Mouse (Mus musculus) layer of hippocampus, adult 11-12 months (tissue): ENCODE data around the gene Gm43517.

Experiments
- DNase-seq: peaks from one replicate; pipeline ENCODE4 v3.0.0; 2022; ENCODE audit warnings: low spot score

Gene Gm43517

DNA sequence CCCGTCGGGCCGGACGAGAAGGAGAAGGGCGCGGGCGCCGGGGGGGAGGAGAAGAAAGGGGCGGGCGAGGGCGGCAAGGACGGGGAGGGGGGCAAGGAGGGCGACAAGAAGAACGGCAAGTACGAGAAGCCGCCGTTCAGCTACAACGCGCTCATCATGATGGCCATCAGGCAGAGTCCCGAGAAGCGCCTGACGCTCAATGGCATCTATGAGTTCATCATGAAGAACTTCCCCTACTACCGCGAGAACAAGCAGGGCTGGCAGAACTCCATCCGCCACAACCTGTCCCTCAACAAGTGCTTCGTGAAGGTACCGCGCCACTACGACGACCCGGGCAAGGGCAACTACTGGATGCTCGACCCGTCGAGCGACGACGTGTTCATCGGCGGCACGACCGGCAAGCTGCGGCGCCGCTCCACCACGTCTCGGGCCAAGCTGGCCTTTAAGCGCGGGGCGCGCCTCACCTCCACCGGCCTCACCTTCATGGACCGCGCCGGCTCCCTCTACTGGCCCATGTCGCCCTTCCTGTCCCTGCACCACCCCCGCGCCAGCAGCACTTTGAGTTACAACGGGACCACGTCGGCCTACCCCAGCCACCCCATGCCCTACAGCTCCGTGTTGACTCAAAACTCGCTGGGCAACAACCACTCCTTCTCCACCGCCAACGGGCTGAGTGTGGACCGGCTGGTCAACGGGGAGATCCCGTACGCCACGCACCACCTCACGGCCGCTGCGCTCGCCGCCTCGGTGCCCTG, at the start of gene Gm43517:
TSS of gene Gm43517 (plus strand) at position 299 of the 755 bp plus-strand sequence.
- peak; percentile 48 for DNase-seq

DNA sequence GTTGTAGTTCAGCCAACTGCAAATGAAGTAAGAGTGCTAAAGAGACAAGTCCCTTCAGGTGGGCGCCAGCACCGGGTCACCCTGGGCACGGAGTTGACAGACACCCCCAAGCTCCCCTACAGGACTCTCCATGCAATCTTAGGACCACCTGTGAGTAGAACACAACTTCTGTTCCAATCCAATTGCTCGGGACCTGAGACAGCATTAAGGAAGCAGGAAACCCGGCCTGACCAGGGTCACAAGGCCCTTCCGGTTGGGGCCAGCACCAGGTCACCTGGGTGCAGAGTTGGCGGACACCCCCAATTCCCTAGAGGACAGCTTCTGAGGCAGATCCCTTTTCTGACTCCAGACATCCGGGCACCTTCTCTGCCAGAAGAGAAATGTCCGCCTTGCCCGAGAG, 35.3 kb upstream of the Gm43517 start:
- DNase-seq: no peak

DNA sequence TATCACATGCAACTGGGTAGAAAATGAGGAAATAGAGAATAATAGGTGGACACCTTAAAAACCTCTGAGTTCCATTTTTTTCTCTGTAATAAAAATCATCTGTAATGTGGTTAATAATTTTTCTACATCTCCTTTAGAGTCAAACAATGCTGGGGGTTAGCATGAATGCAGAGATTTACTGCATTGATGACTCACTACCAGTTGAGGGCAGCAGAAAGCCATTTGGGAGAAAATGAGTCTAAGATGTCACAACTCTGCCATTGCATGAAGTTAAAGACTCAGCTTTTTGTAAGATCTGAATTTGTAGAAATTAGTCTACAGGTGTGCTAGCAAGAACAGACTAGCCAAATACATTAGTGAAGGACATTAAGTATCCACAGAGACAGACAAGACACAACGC, 16.0 kb upstream of the Gm43517 start:
- no peak for DNase-seq

DNA sequence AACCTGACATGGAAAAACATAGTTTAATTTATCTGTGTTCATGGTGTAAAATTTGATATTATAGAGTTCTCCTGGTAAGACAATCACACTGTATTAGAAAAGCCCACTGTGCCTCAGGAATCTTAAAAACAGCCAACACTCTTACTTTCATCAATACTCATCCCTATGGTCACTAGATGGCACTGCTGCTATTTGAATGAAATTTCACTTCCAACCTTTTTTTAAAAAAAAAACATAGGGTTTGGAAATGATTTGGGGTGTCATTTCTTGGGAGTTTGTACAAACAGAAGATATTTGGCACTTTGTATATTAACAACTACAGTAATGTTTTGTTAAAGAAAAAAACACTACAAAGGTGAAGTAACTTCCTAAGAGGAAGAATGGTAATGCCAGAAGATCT, 12.8 kb upstream of the Gm43517 start:
- DNase-seq: peak; percentile 58

DNA sequence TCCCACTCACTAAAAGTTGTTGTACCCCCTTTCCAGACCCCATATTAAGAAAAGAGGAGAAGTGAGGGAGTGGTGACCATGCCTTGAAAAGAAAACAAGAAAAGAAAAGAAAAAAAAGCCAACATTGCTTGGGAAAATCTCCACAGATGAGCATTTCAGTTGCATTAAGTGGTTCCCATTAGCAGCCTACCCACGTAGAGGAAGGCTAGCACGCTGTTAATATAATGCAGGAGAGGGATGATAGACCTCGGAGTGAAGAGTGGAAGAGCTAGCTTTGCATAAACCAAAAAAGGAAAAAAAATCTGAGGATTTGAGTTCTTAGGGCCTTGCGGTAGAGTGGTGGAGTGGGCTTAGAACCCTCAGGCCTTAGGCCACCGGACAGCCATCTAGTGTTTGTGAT, 11.8 kb upstream of the Gm43517 start:
- DNase-seq: no peak

DNA sequence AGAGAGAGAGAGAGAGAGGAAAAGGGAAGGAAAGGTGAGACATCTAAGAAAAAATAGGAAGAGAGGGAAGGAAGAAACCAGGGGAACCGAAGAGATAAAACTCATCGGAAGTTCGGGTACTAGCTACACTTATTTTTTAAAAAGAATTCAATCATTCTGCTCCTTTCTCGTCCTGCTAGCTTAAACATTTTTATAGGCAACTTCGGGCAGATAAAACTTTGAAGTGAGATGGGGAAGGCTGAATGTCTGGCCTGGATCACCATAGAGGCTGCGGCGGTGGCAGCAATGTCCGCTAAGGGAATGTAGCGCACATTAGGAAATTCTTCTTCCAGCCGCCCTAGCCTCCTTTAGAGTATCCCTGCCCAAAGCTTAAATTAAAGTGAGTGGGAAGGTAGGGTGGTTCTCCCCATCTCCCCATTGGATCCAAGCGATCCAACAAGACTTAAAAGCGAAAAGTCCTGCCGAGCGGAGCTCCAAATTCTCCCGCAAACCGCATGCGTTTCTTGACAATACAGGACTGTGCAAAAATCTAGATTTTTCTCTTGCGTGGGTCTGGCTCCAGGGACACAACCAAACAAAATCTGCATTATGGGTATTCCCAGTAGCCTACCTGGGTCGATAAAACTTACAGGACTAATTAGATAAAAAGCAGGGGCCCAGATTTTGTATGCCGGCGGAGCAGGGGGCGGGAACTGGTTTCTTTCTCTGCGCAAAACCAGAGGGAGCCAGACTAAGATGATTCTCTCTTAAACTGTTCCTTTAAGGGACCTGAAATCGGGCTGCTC, 11.0 kb upstream of the Gm43517 start:
- DNase-seq: no peak

DNA sequence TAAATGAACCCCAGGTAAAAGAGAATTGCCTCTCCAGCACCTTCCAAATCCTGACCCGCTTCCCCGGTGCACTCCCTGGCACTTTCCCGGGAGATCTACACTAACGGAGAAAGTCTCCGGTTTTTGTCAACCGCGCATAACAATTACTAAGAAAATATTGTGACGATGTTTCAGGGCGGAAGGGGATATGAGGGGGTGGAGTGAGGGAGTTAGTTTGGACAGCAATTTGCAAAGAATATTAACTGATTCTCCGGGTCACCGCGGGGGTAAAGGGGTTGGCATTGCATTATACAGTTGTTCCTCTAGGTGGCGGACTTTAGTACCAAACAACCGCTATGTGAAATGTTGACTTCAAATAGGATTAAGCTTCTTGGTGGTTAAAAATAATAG, 10.4 kb upstream of the Gm43517 start:
- DNase-seq: peak; percentile 66

DNA sequence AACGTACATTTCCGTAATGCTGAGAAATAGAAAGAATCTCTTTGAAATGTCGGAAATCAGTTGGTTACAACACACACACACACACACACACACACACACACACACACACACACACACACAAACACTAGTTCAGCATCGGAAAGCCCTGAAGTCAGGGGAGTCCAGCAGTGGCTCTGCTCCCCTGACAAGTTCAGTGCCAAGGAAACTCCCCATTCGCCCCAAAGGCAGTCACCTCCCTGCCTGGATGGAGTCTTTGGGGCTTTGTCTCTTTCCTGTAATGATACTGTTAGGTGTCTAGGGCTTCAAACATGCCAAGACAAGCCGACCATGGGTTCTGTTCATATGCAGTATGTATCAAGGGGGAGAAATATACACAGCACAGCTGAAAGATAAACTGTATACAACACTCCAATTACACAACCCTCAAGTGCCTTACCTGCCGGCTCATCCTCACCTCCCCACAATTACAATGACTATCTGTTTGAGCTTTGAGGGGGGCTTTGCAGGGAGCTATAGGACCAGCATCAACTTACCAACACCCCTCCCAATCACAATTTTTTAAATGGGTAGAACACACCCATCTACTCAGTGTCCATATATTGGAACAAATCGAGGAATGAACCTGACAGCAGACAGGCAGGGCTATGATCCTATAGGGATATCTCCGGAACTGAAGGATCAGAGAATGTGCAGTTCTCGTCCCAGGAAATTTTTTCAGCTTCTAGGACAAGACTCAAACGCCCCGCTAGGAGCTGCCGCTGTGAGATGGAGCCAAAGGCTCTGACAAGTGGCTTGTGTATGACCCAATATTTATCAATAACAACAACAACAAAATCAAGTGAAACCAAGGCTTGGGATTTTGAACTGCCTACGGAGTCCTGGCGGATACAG, 9.3 kb upstream of the Gm43517 start:
- no peak for DNase-seq

DNA sequence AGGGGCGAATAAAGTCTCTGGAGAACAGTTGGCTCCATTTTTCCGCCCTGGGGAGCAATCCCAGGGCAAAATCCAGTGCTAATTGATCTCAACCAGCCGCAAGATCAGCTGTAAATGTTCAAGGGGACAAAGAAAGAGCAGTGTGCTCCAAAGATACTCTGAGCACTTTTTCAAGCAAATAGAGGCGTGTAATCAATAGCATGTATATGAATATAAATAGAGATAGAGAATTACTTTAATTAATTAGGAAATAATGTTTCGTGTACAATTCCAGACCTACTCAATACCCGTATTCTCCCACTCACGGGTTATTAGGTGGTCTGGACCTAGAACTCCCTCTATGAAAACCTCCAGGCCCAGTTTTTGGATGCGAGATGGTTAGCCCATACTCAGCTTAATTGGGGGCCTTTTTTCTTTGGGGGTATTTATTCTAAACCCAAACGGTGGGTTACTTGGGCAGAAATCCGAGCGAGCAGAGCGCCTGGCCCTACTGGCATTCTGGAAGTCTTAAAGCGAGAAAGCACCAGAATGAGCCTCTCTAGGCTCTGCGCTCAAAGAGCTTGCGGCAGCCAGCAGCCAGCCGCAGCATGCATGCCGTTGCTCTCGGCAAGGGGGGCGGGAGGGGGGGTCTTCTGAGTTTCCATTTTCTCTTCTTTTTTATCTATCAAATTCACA, 8.5 kb upstream of the Gm43517 start:
- DNase-seq: no peak

DNA sequence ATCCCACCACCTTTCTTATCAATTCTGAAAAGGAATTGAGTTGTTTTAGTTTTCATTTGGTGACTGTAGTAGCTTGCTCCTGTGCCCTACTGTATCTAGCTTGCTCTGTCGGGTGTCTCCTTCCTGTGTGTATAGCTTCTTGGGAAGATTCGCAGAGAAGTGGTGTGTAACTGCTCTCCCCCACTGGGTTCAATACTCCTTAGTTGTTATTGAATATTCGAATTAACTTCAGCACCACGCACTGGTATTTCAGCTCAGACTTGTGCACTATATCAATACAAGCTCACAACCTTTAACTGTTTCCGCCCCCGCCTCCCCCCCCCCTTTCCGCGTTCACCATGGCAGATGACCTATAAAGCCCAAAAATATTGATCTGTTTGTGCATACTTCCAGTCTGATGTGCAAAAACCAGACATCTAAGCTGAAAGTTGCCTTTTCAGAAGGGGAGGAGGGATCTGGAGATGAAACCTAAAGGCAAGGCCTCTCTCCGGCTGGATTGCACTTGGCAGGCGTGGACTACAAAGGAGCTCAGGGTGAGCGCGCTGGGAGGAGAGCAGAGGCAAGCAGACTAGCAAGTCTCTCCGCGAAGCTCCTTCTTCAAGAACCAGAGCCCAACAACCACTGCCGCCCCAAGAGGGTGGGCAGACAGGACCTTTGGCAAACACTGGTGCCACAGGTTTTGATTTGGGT, 7.5 kb upstream of the Gm43517 start:
- DNase-seq: peak; percentile 63

DNA sequence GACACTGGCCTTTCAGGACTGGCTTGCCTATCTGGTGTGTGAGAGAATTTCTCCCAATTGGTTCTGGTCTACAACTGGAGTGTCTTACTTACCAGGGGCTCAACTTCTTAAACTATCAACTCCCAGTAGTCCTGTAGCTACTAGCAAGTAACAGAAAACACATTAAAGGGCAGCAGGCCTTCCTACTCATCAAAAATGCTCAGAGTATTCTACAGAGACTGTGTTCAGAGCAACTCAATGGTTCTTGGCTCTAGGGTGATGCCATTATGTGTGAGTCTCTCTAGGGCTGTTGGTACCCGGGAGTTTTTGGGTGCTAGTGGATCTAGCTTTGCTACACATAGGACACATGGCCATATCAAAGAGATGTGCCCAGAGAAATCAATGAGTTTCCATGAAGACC, 6.1 kb upstream of the Gm43517 start:
- DNase-seq: no peak

DNA sequence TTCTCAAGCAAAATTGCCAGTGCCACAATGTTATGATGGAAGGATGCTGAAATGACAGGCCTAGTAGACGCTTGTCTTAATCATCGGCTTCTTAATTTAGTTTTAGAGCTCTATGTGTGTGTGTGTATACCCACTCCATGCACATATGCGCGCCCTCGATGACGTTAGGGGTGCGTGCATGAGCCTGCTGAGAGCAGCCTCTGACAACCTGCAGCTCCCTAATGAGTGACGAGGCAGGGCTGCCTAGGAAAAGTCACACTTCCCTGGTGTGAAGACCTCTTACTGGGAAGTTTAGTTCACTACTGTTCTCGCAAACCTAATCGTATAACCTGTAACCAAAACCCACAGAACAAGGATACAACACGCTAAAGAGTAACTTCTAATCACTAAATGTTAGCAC, 5.5 kb upstream of the Gm43517 start:
- DNase-seq: peak; percentile 43

DNA sequence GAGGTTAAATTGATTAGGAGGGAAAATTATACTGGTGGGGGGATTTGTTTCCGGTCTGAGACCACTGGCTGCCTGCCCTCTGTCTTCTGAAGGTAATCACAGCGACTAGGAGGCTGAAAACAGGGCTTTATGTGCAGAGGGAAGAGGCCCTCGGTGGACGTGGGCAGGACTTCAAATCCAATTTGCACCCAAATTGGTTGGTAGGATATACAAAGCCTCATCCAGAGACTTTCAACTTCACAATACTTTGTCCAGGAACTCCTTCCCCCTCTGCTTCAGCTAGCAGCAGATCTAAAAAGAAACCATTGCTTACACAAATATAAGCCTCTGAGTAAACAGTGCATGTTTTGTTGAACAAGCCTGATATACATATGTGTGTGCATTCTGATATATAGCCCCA, 4.5 kb upstream of the Gm43517 start:
- peak; percentile 23 for DNase-seq

DNA sequence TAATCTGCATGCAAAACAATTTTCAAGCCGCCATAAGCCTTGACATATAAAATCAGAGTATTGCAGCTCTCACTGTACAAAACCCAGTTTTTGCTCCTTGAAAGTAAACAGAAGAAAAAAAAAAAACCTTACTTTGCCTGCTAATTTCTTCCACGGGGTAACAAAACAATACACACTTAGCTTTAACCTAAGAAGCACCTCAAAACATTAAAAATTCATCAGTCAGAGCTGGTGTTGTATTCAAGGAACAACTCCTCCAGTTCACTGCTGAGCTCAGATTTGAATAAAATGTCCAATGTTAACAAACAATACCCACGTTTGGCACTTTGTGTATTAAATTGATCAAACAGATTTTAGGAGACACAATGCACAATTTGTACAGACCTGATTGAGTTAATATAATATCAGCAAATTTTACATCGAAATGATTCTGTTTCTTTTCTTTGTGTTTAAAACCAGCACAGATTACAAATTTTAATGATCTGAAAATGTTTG, 3.9 kb upstream of the Gm43517 start:
- DNase-seq: no peak

DNA sequence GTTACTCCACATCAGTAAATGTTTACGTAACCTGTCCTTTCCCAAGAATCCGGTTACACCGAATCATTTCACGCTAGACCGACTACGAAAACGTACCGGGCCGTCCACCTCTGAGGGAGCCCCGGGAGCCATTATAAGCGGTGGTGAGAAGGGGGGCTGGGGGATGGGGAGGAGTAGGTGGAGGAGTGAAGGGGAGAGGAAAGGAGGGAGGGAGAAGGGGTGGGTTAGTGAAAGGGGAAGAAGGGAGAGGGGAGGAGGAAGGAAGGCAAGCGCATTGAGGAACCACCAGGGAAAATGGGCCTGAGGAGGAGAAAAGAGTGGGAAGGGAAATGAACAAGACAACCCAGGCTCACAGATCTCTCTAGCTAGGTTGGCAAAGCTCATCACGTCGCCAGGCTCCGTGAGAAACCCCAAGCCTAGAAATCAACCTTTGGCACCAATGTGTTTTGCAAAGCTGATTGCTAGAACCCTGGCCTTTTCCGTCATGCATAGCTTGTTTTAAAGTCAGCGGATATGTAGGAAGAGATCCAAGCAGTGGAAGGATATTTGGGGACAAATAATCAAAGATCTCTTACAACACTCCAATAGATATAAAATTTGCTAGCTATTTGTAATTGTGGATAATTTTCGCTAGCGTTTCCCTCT, 3.1 kb upstream of the Gm43517 start:
- peak; percentile 45 for DNase-seq

DNA sequence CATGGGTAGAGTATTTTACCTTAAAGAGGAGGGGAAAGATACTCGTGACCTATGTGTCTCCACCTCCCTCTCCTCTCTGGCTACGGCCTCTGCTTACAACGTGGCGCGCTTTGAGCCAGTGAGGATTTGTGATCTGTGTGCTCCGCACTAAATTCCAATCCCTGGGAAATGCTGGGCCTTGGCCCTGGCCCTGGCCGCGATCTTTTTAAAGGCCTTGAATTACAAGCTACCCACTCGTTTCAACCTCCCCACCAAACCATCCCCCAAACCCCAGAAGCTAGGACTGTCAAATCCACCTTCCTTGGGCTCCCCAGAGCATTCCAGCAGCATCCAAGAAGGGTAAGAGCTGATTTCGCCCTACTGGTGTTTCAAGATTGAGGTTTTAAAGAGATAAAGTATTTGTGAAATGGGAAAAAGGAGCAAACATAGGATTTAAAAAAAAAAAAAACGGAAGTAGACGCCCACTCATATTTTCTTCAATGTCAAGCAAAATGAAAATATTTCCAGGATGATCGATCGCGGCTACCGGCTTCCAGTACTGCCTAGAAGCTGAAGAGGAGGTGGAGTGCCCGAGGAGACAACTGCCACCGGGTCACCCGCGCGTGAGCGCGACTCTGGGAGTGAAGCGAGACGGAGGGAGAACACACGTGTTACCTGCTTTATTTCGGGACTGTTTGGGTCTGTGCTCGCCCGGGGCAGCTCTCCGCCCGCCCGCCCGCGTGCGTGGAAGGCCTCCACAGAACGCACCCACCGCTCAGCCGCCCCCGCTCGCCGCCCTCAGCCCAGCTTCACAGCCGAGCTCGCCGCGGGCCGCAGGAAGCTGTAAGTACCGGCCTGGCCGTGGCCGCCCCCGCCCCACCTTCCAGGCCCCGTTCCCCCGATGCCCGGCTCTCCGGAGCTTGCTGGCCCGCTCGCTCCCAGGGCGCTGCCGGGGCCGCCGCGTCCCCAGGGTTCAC, 2.1 kb upstream of the Gm43517 start, which contains the start of gene Foxg1:
TSS of gene Foxg1 (plus strand) at position 96 of the 956 bp plus-strand sequence.
- peak; percentile 56 for DNase-seq

DNA sequence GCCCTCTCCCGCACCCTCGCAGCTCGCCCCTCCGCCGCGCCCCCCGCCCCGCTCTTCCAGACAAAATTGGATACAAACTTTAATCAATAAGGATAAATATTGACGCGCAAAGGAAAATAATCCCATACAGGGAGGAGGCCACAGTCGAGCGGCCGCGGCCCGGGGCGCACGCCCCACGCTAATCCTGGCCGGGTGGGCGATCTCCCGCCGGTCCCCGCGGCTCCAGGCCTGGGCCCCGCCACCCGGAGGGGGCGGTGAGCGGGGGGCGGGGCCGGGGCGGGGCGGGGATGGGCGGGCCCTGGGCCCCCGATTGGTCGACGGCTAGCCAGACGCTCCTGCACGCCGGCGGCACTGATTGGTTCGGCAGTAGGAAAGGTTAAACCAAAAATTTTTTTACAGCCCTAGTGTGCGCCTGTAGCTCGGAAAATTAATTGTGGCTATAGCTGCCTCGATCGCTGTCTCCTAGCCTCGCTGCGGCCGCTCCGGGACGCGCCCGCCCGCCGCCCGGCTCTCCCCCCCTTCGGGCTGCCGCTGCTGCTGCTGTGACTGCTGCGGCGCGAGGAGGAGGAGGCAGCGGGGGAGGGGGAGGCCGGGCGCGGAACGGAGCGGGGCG, 1.3 kb upstream of the Gm43517 start:
- peak; percentile 86 for DNase-seq

DNA sequence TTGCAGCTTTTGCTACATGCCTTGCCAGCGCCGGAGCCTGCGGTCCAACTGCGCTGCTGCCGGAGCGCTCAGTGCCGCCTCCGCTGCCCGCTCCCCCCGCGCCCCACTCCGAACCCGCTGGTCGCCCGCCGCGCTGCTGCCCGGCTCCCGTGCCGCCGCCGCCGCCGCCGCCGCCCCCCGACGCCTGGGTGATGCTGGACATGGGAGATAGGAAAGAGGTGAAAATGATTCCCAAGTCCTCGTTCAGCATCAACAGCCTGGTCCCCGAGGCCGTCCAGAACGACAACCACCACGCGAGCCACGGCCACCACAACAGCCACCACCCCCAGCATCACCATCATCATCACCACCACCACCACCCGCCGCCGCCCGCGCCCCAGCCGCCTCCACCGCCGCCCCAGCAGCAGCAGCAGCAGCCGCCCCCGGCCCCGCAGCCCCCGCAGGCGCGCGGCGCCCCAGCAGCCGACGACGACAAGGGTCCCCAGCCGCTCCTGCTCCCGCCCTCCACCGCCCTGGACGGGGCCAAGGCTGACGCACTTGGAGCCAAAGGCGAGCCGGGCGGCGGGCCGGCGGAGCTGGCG, 589 bp upstream of the Gm43517 start:
- peak; percentile 23 for DNase-seq

DNA sequence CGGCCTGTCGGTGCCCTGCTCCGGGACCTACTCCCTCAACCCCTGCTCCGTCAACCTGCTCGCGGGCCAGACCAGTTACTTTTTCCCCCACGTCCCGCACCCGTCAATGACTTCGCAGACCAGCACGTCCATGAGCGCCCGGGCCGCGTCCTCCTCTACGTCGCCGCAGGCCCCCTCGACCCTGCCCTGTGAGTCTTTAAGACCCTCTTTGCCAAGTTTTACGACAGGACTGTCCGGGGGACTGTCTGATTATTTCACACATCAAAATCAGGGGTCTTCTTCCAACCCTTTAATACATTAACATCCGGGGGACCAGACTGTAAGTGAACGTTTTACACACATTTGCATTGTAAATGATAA, 637 bp downstream of the Gm43517 start:
- no peak for DNase-seq
